In genomic region chr19:29497874-29498273, GRCm38 (mm10) we compare ENCODE assay signal across 21 mouse cellular contexts. TPM values are rescaled to one million over a fixed set of nuclear protein-coding genes. Genes with fewer than 3 reads are reported as not detected.
DNase-seq lines count a peak whose midpoint lies in the region; ATAC-seq and TF ChIP-seq lines count a peak whose summit lies in the region.
"Had no signal": no experiment of that assay in that cellular context is flagged by ENCODE, and none has a peak within 500 bp of the region (broad histone marks: within the 10 kb centered on the region; RNA-seq: fewer than 3 reads in every experiment).

No protein-coding gene starts in this region.

- H3K36me3 ChIP-seq in lung, postnatal 0 days (ENCODE audit: insufficient read depth, low read length) = no peaks in the 10 kb centered on the region
- H3K36me3 ChIP-seq in liver, postnatal 0 days (replicated peaks; ENCODE audit: insufficient read depth, low read length) = no peaks in the 10 kb centered on the region
- no peaks in the 10 kb centered on the region for H3K36me3 ChIP-seq in forebrain, embryonic 13.5 days (ENCODE audit: poor library complexity, severe bottlenecking)
- H3K36me3 ChIP-seq: embryonic facial prominence, embryonic 12.5 days; heart, embryonic 15.5 days; hindbrain, embryonic 10.5 days; midbrain, embryonic 13.5 days; stomach, embryonic 15.5 days had no signal

- 46% methylated on average over 7 of the region's 7 CpGs for WGBS in lung, postnatal 0 days
- WGBS in liver, postnatal 0 days (ENCODE audit: insufficient replicate concordance) = 28% methylated on average over 7 of the region's 7 CpGs
- WGBS in forebrain, embryonic 13.5 days = 89% methylated on average over 7 of the region's 7 CpGs

- TF ChIP-seq CTCF in lung, postnatal 0 days (IDR thresholded peaks at IDR 0.05) = no peak
- TF ChIP-seq CTCF in liver, postnatal 0 days (IDR thresholded peaks at IDR 0.05; ENCODE audit: low read depth) = no peak

- no peaks in the 10 kb centered on the region; the same call in 1 of the 2 replicates for H3K4me1 ChIP-seq in lung, postnatal 0 days (ENCODE audit: insufficient read depth, low read depth, low read length)
- H3K4me1 ChIP-seq in liver, postnatal 0 days (ENCODE audit: insufficient read depth) = peaks cover 37% of the 10 kb centered on the region
- no peaks in the 10 kb centered on the region for H3K4me1 ChIP-seq in forebrain, embryonic 13.5 days
- H3K4me1 ChIP-seq: embryonic facial prominence, embryonic 12.5 days; midbrain, embryonic 13.5 days; stomach, embryonic 15.5 days had no signal

- no peaks in the 10 kb centered on the region for H3K27me3 ChIP-seq in lung, postnatal 0 days (replicated peaks; ENCODE audit: insufficient read depth, low read length)
- H3K27me3 ChIP-seq in liver, postnatal 0 days (ENCODE audit: insufficient read depth, low read length) = no peaks in the 10 kb centered on the region
- no peaks in the 10 kb centered on the region for H3K27me3 ChIP-seq in forebrain, embryonic 13.5 days
- H3K27me3 ChIP-seq: embryonic facial prominence, embryonic 12.5 days; heart, embryonic 15.5 days; midbrain, embryonic 13.5 days; stomach, embryonic 15.5 days had no signal

- TF ChIP-seq EP300 in lung, postnatal 0 days (IDR thresholded peaks at IDR 0.05) = no peak
- TF ChIP-seq EP300 in liver, postnatal 0 days (IDR thresholded peaks at IDR 0.05; ENCODE audit: low read depth) = no peak

- H3K9me3 ChIP-seq in lung, postnatal 0 days (ENCODE audit: low read length) = no peaks in the 10 kb centered on the region
- no peaks in the 10 kb centered on the region for H3K9me3 ChIP-seq in liver, postnatal 0 days (ENCODE audit: low read length)
- no peaks in the 10 kb centered on the region for H3K9me3 ChIP-seq in forebrain, embryonic 13.5 days (replicated peaks)
- H3K9me3 ChIP-seq: embryonic facial prominence, embryonic 12.5 days; heart, embryonic 15.5 days; hindbrain, embryonic 10.5 days; midbrain, embryonic 13.5 days; stomach, embryonic 15.5 days had no signal

- H3K9ac ChIP-seq in lung, postnatal 0 days (replicated peaks; ENCODE audit: low read depth) = no peak overlapping the region
- no peak overlapping the region for H3K9ac ChIP-seq in liver, postnatal 0 days (replicated peaks)
- H3K9ac ChIP-seq in forebrain, embryonic 13.5 days = no peak overlapping the region
- H3K9ac ChIP-seq: embryonic facial prominence, embryonic 12.5 days; heart, embryonic 15.5 days; midbrain, embryonic 13.5 days; stomach, embryonic 15.5 days had no signal

- no peak overlapping the region for H3K4me2 ChIP-seq in lung, postnatal 0 days (replicated peaks; ENCODE audit: low read depth, low read length)
- H3K4me2 ChIP-seq in liver, postnatal 0 days (ENCODE audit: low read depth, low read length) = no peak overlapping the region
- no peak overlapping the region for H3K4me2 ChIP-seq in forebrain, embryonic 13.5 days
- H3K4me2 ChIP-seq: embryonic facial prominence, embryonic 12.5 days; heart, embryonic 15.5 days; midbrain, embryonic 13.5 days; stomach, embryonic 15.5 days had no signal

- no peak overlapping the region for H3K4me3 ChIP-seq in lung, postnatal 0 days (ENCODE audit: low read depth, low read length)
- H3K4me3 ChIP-seq in liver, postnatal 0 days (ENCODE audit: low read depth, low read length) = no peak overlapping the region
- H3K4me3 ChIP-seq in forebrain, embryonic 13.5 days = no peak overlapping the region
- H3K4me3 ChIP-seq: embryonic facial prominence, embryonic 12.5 days; heart, embryonic 15.5 days; hindbrain, embryonic 10.5 days; midbrain, embryonic 13.5 days; myocyte; stomach, embryonic 15.5 days had no signal

- no peak for ATAC-seq in lung, postnatal 0 days
- peak; percentile 39 for ATAC-seq in liver, postnatal 0 days
- ATAC-seq in forebrain, embryonic 13.5 days = no peak
- ATAC-seq: forebrain, embryonic 16.5 days; midbrain, embryonic 13.5 days had no signal

- intact Hi-C loops in left cerebral cortex, postnatal 4 days (cut with DNase I) = no loop called here

- H3K27ac ChIP-seq in lung, postnatal 0 days (ENCODE audit: low read length) = no peak overlapping the region
- 0 out of 2 replicates have a peak overlapping the region, but pooled peaks have one; percentile 45 for H3K27ac ChIP-seq in liver, postnatal 0 days (ENCODE audit: low read depth)
- H3K27ac ChIP-seq in forebrain, embryonic 13.5 days = no peak overlapping the region
- H3K27ac ChIP-seq: embryonic facial prominence, embryonic 12.5 days; heart, embryonic 15.5 days; midbrain, embryonic 13.5 days; stomach, embryonic 15.5 days had no signal

- DNase-seq in lung, postnatal 0 days (ENCODE audit: low spot score) = peak; percentile 22
- DNase-seq in lung, adult 18-20 months = no peak
- peak; percentile 27 for DNase-seq in induced T-regulatory cell, adult 2 months (ENCODE audit: low read depth)
- no peak for DNase-seq in liver, postnatal 0 days
- DNase-seq in left cerebral cortex, postnatal 4 days = no peak
- DNase-seq in urinary bladder, postnatal 10 days (ENCODE audit: low spot score) = no peak
- DNase-seq: B cell, adult 2 months; cerebellum, adult 11 months; cerebellum, postnatal 36 days; heart, adult 11 months; kidney, adult 9 months; kidney, postnatal 4 days; thymus, adult 2 months had no signal

RNA-seq across cellular contexts. Expression of gene Ric1, which starts 24.2 kb away (rescaled TPM):
- 17.7 and 18.6 TPM in 2 replicates for polyA plus RNA-seq in lung, postnatal 0 days (2015; fragmentation: Nextera tagmentation; extraction: Ambion mirVana)
- 7.8 and 7.9 TPM in 2 replicates for polyA plus RNA-seq in liver, postnatal 0 days (2015; fragmentation: Nextera tagmentation; extraction: Ambion mirVana)
- 11.2 and 11.8 TPM in 2 replicates for polyA plus RNA-seq in forebrain, embryonic 13.5 days (2015; fragmentation: Nextera tagmentation; extraction: Ambion mirVana)
- total RNA-seq in left cerebral cortex, postnatal 4 days (2021) = 10 to 100 TPM; 40.8 to 43.6 TPM

Comparison
In these comparisons a context has a peak if more than half of its experiments do, and no peak if none do; other contexts are left out.
1. DNase-seq: peak in lung, postnatal 0 days (single experiment) and induced T-regulatory cell, adult 2 months (single experiment); none in lung, adult 18-20 months (0 of 2), liver, postnatal 0 days (single experiment), left cerebral cortex, postnatal 4 days (single experiment) and urinary bladder, postnatal 10 days (single experiment).